In genomic region chr11:88700202-88700711, GRCm38 (mm10) we compare ENCODE assay signal across 14 mouse cellular contexts. TPM values are rescaled to one million over a fixed set of nuclear protein-coding genes. Genes with fewer than 3 reads are reported as not detected.
DNase-seq lines count a peak whose midpoint lies in the region; ATAC-seq and TF ChIP-seq lines count a peak whose summit lies in the region.
"Had no signal": no experiment of that assay in that cellular context is flagged by ENCODE, and none has a peak within 500 bp of the region (broad histone marks: within the 10 kb centered on the region; RNA-seq: fewer than 3 reads in every experiment).

No protein-coding gene starts in this region.

- peaks cover 47% of the 10 kb centered on the region for H3K36me3 ChIP-seq in forebrain, embryonic 14.5 days (ENCODE audit: control insufficient read depth, insufficient read depth, low read length)
- no peaks in the 10 kb centered on the region for H3K36me3 ChIP-seq in forebrain, postnatal 0 days (ENCODE audit: insufficient read depth)
- H3K36me3 ChIP-seq in neural tube, embryonic 13.5 days = peaks cover 32% of the 10 kb centered on the region
- peaks cover 20% of the 10 kb centered on the region for H3K36me3 ChIP-seq in kidney, embryonic 14.5 days (ENCODE audit: control insufficient read depth, insufficient read depth, low read length)

- peaks cover 27% of the 10 kb centered on the region for H3K4me1 ChIP-seq in forebrain, embryonic 14.5 days (ENCODE audit: control insufficient read depth, insufficient read depth, low read length)
- no peaks in the 10 kb centered on the region for H3K4me1 ChIP-seq in forebrain, postnatal 0 days (ENCODE audit: insufficient read depth)
- H3K4me1 ChIP-seq in neural tube, embryonic 13.5 days (replicated peaks) = peaks cover 89% of the 10 kb centered on the region
- H3K4me1 ChIP-seq in kidney, embryonic 14.5 days (ENCODE audit: control insufficient read depth, insufficient read depth, low read length) = peaks cover 45% of the 10 kb centered on the region

- H3K4me3 ChIP-seq in forebrain, embryonic 14.5 days (ENCODE audit: low read depth, low read length) = no peak overlapping the region
- no peak overlapping the region for H3K4me3 ChIP-seq in forebrain, postnatal 0 days (ENCODE audit: low read depth, low read length)
- no peak overlapping the region for H3K4me3 ChIP-seq in neural tube, embryonic 13.5 days
- no peak overlapping the region for H3K4me3 ChIP-seq in kidney, embryonic 14.5 days (ENCODE audit: low read length)

- no peaks in the 10 kb centered on the region for H3K27me3 ChIP-seq in forebrain, embryonic 14.5 days (replicated peaks; ENCODE audit: control insufficient read depth, insufficient read depth, low read length)
- H3K27me3 ChIP-seq in forebrain, postnatal 0 days (ENCODE audit: insufficient read depth, low read length) = no peaks in the 10 kb centered on the region
- H3K27me3 ChIP-seq in neural tube, embryonic 13.5 days = no peaks in the 10 kb centered on the region
- no peaks in the 10 kb centered on the region for H3K27me3 ChIP-seq in kidney, embryonic 14.5 days (ENCODE audit: control insufficient read depth, insufficient read depth, low read length)

- no peak overlapping the region for H3K4me2 ChIP-seq in forebrain, embryonic 14.5 days (ENCODE audit: low read length)
- H3K4me2 ChIP-seq in forebrain, postnatal 0 days (ENCODE audit: low read depth) = no peak overlapping the region
- no peak overlapping the region for H3K4me2 ChIP-seq in neural tube, embryonic 13.5 days
- no peak overlapping the region for H3K4me2 ChIP-seq in kidney, embryonic 14.5 days (replicated peaks; ENCODE audit: low read depth, low read length)

- H3K9ac ChIP-seq in forebrain, embryonic 14.5 days (ENCODE audit: low read length) = no peak overlapping the region
- no peak overlapping the region for H3K9ac ChIP-seq in forebrain, postnatal 0 days
- H3K9ac ChIP-seq in neural tube, embryonic 13.5 days = no peak overlapping the region
- no peak overlapping the region for H3K9ac ChIP-seq in kidney, embryonic 14.5 days (ENCODE audit: low read depth, low read length)

- peak; percentile 59 for DNase-seq in forebrain, embryonic 14.5 days (ENCODE audit: low spot score)
- DNase-seq in forebrain, postnatal 0 days = no peak
- no peak for DNase-seq in neural tube, embryonic 10.5 days (ENCODE audit: extremely low spot score, low spot score)
- DNase-seq in right cerebral cortex, postnatal 36 days (ENCODE audit: low spot score in 2 of 2) = no peak
- DNase-seq: cerebellum, adult 9-11 months; gastrocnemius, postnatal 14 days; kidney, adult 8-10 months; kidney, postnatal 4 days; lung, adult 18-20 months; lung, postnatal 4 days; thymus, postnatal 36 days had no signal

- no peak for ATAC-seq in forebrain, embryonic 14.5 days
- ATAC-seq in forebrain, postnatal 0 days = no peak
- no peak for ATAC-seq in neural tube, embryonic 13.5 days (ENCODE audit: low read depth)
- ATAC-seq in megakaryocyte progenitor cell, adult 5-6 weeks (replicated peaks; ENCODE audit: poor library complexity) = 0 out of 2 replicates have a peak, but pooled peaks have one; percentile 31
- no peak for ATAC-seq in kidney, embryonic 14.5 days (ENCODE audit: low FRiP score, low TSS enrichment)

- H3K9me3 ChIP-seq in forebrain, embryonic 14.5 days (replicated peaks; ENCODE audit: control insufficient read depth, low read length) = no peaks in the 10 kb centered on the region
- no peaks in the 10 kb centered on the region for H3K9me3 ChIP-seq in forebrain, postnatal 0 days (ENCODE audit: low read length)
- no peaks in the 10 kb centered on the region for H3K9me3 ChIP-seq in neural tube, embryonic 13.5 days
- no peaks in the 10 kb centered on the region for H3K9me3 ChIP-seq in kidney, embryonic 14.5 days (ENCODE audit: control insufficient read depth, low read length)

- H3K27ac ChIP-seq in forebrain, embryonic 14.5 days (ENCODE audit: low read depth, low read length) = no peak overlapping the region
- no peak overlapping the region for H3K27ac ChIP-seq in forebrain, postnatal 0 days (ENCODE audit: low read depth, low read length)
- peak overlapping the region; percentile 28; the same call in 1 of the 2 replicates for H3K27ac ChIP-seq in neural tube, embryonic 13.5 days (replicated peaks)
- no peak overlapping the region for H3K27ac ChIP-seq in kidney, embryonic 14.5 days (ENCODE audit: low read depth, low read length)

- TF ChIP-seq CTCF in forebrain, postnatal 0 days (IDR thresholded peaks at IDR 0.05; ENCODE audit: low read depth) = no peak

- 73% methylated on average over 15 of the region's 15 CpGs for WGBS in forebrain, embryonic 14.5 days
- WGBS in forebrain, postnatal 0 days = 69% methylated on average over 15 of the region's 15 CpGs
- WGBS in neural tube, embryonic 13.5 days = 56% methylated on average over 15 of the region's 15 CpGs
- 93% methylated on average over 15 of the region's 15 CpGs for WGBS in kidney, embryonic 14.5 days

RNA-seq across cellular contexts. Expression of gene Msi2, which starts 18.1 kb away (rescaled TPM):
- 19.9 and 20.3 TPM in 2 replicates for polyA plus RNA-seq in forebrain, embryonic 14.5 days (2014; fragmentation: Nextera tagmentation; extraction: Ambion mirVana)
- total RNA-seq in forebrain, postnatal 0 days (2014; rRNA removed) = 81.4 and 107 TPM in 2 replicates
- polyA plus RNA-seq in forebrain, postnatal 0 days (2015; fragmentation: Nextera tagmentation; extraction: Ambion mirVana) = 9.8 and 18.5 TPM in 2 replicates
- 20.9 and 21.7 TPM in 2 replicates for polyA plus RNA-seq in neural tube, embryonic 13.5 days (2015; fragmentation: Nextera tagmentation; extraction: Ambion mirVana)
- 28.2 and 35.4 TPM in 2 replicates for total RNA-seq in megakaryocyte progenitor cell, adult 5-6 weeks (2015)
- 46.6 and 86.4 TPM in 2 replicates for total RNA-seq in megakaryocyte progenitor cell, adult 5-6 weeks (2017)
- 30.8 and 50.4 TPM in 2 replicates for polyA plus RNA-seq in kidney, embryonic 14.5 days (2014; fragmentation: Nextera tagmentation; extraction: Ambion mirVana)
